Mouse (Mus musculus) myocyte (in vitro differentiated cells): ENCODE results near the gene Nsun2.

Experiments
- MAX ChIP-seq: IDR thresholded peaks from one replicate; pipeline ENCODE4 v1.6.1; 2011; ENCODE audit warnings: low read depth, mild to moderate bottlenecking, control low read depth
- POLR2A ChIP-seq: IDR thresholded peaks from one replicate; pipeline ENCODE4 v1.6.1; 2011; ENCODE audit warnings: low read depth, mild to moderate bottlenecking, control low read depth, moderate library complexity; ENCODE audit not compliant: insufficient read length
- POLR2AphosphoS2 ChIP-seq: IDR thresholded peaks from one replicate; pipeline ENCODE4 v1.6.1; 2011; ENCODE audit warnings: low read depth, control low read depth; ENCODE audit not compliant: insufficient read length

DNA sequence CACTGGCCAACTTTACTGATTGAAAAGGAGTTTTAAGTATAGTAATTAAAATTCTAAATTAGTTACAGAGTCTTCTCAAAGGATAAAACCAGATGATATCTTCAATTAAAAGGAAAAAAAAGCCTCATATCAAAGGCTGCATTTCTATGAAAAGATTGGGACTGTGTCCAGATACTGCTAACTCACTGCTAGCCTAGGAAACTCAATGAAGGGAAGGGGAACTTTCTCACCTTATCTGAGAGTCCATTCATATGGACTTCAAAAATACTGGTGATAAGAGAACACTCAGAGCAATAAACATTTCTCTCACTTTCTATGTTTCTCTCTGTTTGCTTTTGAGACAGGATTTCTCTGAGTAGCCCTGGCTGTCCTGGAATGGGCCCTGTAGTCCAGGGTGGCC, 31.0 kb downstream of the Nsun2 start:
- TF ChIP-seq MAX, result no peak
- TF ChIP-seq POLR2A, result no peak
- TF ChIP-seq POLR2AphosphoS2, result no peak
